Mouse (Mus musculus) lung, adult 2 months (tissue): ENCODE data around the gene Afap1l2.

Experiments used
- CTCF ChIP-seq: fragments of 200-500 bp; IDR thresholded peaks from 2 replicates; pipeline ENCODE4 v1.5.1; 2011; ENCODE audit warnings: mild to moderate bottlenecking, low read length, control low read depth; ENCODE audit not compliant: insufficient read depth
- POLR2A ChIP-seq: fragments of 200-500 bp; IDR thresholded peaks from 2 replicates; pipeline ENCODE4 v1.6.1; 2011; ENCODE audit warnings: low read depth, mild to moderate bottlenecking, control low read depth, low read length, borderline replicate concordance; ENCODE audit errors: extremely low read depth

DNA sequence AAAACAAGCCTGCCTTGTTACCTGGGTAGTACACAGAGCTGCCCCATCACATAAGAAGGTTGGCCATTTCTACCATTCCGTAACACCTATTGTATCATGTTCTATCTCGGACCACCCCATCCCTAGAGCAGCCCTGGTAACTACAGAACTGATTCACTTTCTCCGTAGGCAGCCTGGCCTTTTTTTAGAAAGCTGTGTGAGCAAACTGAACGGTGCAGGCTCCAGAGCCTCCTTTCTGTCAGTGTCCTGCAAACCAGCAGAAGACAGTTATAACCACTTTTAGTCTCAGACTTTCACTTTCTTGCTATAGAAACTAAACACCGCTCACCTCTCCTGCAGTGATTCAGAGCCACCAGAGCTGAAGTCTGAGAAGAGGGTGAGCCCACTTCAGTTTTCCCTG is 7.4 kb downstream of the Afap1l2 start:
- TF ChIP-seq CTCF (no peak), POLR2A (no peak)
